Mouse (Mus musculus) liver, embryonic 15.5 days (tissue): ENCODE measurements at regions not wholly inside any gene's neighbourhood (a gene's known extent, or its start where the extent isn't known, plus 50 kb on each side); places are given as distances from the start of the nearest gene placed in this dataset.

Source experiments
- ATAC-seq: fragments of 200-750 bp; cut with Nextera tagmentation; 2 replicates; pipeline ENCODE4 v1.8.0; 2017; ENCODE audit warnings: moderate number of reproducible peaks, mild to moderate bottlenecking, moderate library complexity; ENCODE audit not compliant: insufficient read depth
- H3K27ac ChIP-seq: fragments of 300-500 bp; sonication (generic); replicated peaks from 2 replicates; pipeline ENCODE4 v1.5.1; 2015; ENCODE audit warnings: mild to moderate bottlenecking, inconsistent platforms
- H3K27me3 ChIP-seq: fragments of 300-500 bp; sonication (generic); 2 replicates; pipeline ENCODE4 v1.6.1; 2015; ENCODE audit warnings: mild to moderate bottlenecking, inconsistent platforms
- H3K36me3 ChIP-seq: fragments of 300-500 bp; sonication (generic); replicated peaks from 2 replicates; pipeline ENCODE4 v1.6.1; 2015; ENCODE audit warnings: moderate library complexity, mild to moderate bottlenecking, inconsistent platforms
- H3K4me1 ChIP-seq: fragments of 300-500 bp; sonication (generic); replicated peaks from 2 replicates; pipeline ENCODE4 v1.6.1; 2015; ENCODE audit warnings: inconsistent platforms
- H3K4me2 ChIP-seq: fragments of 300-500 bp; sonication (generic); 2 replicates; pipeline ENCODE4 v1.6.1; 2015; ENCODE audit warnings: moderate library complexity, mild to moderate bottlenecking, inconsistent platforms
- H3K4me3 ChIP-seq: fragments of 300-500 bp; sonication (generic); replicated peaks from 2 replicates; pipeline ENCODE4 v1.5.1; 2015; ENCODE audit warnings: mild to moderate bottlenecking, inconsistent platforms
- H3K9ac ChIP-seq: fragments of 300-500 bp; sonication (generic); 2 replicates; pipeline ENCODE4 v1.6.1; 2015; ENCODE audit warnings: moderate library complexity, mild to moderate bottlenecking, inconsistent platforms
- H3K9me3 ChIP-seq: fragments of 300-500 bp; sonication (generic); replicated peaks from 2 replicates; pipeline ENCODE4 v1.6.1; 2016; ENCODE audit warnings: inconsistent platforms
- WGBS: fragments of 180-500 bp; shearing (Covaris S2); methylation state at CpG from one replicate; pipeline ENCODE4 v1.1.7; 2015; ENCODE audit warnings: mixed read lengths; ENCODE audit not compliant: insufficient replicate concordance; 5-methylcytosine and 5-hydroxymethylcytosine counted together

DNA sequence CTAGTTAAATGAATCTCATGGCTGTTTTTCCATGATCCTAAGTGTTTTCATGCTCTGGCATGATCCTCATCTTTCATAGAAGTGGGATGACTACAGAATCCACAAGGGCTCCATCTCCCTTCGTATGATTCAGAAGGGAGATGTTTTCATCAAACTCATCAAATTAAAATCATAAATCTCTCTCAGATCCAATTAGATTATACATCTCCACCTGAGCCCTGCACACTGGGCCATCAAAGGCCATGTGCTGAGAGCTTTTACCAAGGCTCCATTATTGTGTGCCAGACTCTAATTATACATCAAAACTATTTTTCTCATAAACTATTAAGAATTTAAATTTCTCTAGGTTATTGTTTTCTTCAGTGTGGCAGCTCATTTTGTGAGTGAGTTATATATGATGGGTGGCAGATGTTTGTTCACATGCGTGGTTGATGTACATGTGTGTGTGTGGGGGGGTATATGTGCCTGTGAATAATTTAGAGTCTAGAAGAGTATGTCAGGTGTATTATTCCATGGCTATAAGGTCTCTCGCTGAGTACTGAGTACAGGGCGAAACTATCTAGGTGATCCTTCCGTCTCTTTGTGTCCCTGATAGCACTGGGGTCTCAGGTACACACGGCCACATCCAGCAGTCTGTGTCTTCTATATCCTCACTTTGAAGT is 278.4 kb downstream of the Fat4 start:
- H3K36me3 ChIP-seq, result no peaks in the 10 kb centered on the region
- no peak overlapping the region for H3K27ac ChIP-seq
- H3K4me3 ChIP-seq, result no peak overlapping the region
- H3K9ac ChIP-seq, result no peak overlapping the region
- H3K4me1 ChIP-seq, result no peaks in the 10 kb centered on the region
- H3K4me2 ChIP-seq, result no peak overlapping the region
- ATAC-seq, result no peak
- WGBS, result 58% methylated on average over 6 of the region's 6 CpGs
- no peaks in the 10 kb centered on the region for H3K27me3 ChIP-seq
- no peaks in the 10 kb centered on the region for H3K9me3 ChIP-seq

DNA sequence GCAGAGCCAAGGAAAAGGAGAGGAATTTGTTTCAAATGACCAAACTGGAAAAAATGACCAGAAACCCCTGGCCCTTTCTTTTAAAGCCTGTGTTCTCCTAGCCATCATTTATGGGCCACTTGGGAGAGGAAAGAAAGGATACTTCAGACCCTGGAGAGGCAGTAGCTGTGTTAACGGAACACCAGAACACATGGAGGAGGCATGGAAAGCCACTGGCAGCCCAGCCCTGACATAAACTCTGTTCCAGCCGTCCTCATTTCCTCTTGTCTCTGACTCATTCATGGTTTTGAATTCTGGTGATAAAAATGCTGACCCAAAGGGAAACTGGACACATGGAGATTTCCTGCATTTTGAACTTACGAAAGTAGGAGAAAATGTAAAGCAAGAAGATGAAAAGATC is 295.9 kb downstream of the Fat4 start:
- no peak for ATAC-seq

GRCm38 (mm10) chr3:39195102-39195501 is 308.4 kb downstream of the Fat4 start:
- Histone ChIP-seq H3K4me1 (no peaks in the 10 kb centered on the region), H3K4me2 (no peak overlapping the region), H3K27me3 (no peaks in the 10 kb centered on the region), H3K27ac (no peak overlapping the region), H3K36me3 (no peaks in the 10 kb centered on the region), H3K4me3 (no peak overlapping the region), H3K9me3 (no peaks in the 10 kb centered on the region), H3K9ac (no peak overlapping the region)
- 65% methylated on average over 6 of the region's 6 CpGs for WGBS
- no peak for ATAC-seq

More for the DNA sequence above, 295.9 kb downstream of the Fat4 start:
- H3K9ac ChIP-seq, result no peak overlapping the region
- H3K4me1 ChIP-seq, result no peaks in the 10 kb centered on the region
- H3K4me3 ChIP-seq, result no peak overlapping the region
- H3K9me3 ChIP-seq, result no peaks in the 10 kb centered on the region; the same call in 1 of the 2 replicates
- 42% methylated on average over 3 of the region's 3 CpGs for WGBS
- no peaks in the 10 kb centered on the region for H3K27me3 ChIP-seq
- no peak overlapping the region for H3K4me2 ChIP-seq
- H3K36me3 ChIP-seq, result no peaks in the 10 kb centered on the region
- H3K27ac ChIP-seq, result no peak overlapping the region

- Histone ChIP-seq H3K9ac (no peak overlapping the region), H3K4me1 (no peaks in the 10 kb centered on the region), H3K9me3 (no peaks in the 10 kb centered on the region), H3K27ac (no peak overlapping the region), H3K4me2 (no peak overlapping the region), H3K4me3 (no peak overlapping the region), H3K36me3 (no peaks in the 10 kb centered on the region), H3K27me3 (no peaks in the 10 kb centered on the region)
- 65% methylated on average over 7 of the region's 7 CpGs for WGBS
- ATAC-seq, result no peak
These were observed 315.9 kb downstream of the Fat4 start for GRCm38 (mm10) chr3:39202662-39203061.

DNA sequence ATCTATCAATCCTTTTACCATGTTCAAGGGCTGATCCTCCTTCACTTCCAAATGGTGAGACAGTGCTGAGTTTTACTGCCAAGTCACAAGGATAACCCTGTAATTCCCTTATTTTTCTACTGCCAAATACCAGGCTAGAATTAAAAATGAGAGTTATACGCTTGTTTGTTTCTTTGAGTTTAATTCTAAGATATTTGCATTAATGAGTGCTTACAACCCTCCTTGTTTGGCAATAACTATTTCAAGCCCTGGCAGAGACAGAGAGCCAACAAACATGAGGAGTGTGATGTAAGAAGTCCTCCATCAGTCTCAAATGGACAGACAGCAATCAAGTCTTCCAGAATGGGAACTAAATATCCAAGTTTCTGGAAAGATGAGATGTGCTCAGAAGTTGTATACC is 321.9 kb downstream of the Fat4 start:
- H3K36me3 ChIP-seq, result no peaks in the 10 kb centered on the region
- no peak overlapping the region for H3K27ac ChIP-seq
- H3K4me1 ChIP-seq, result no peaks in the 10 kb centered on the region
- no peak overlapping the region for H3K4me3 ChIP-seq
- no peaks in the 10 kb centered on the region for H3K9me3 ChIP-seq
- no peak overlapping the region for H3K9ac ChIP-seq
- 62% methylated on average over 1 of the region's 1 CpGs for WGBS
- no peak overlapping the region for H3K4me2 ChIP-seq
- no peak for ATAC-seq
- H3K27me3 ChIP-seq, result no peaks in the 10 kb centered on the region

DNA sequence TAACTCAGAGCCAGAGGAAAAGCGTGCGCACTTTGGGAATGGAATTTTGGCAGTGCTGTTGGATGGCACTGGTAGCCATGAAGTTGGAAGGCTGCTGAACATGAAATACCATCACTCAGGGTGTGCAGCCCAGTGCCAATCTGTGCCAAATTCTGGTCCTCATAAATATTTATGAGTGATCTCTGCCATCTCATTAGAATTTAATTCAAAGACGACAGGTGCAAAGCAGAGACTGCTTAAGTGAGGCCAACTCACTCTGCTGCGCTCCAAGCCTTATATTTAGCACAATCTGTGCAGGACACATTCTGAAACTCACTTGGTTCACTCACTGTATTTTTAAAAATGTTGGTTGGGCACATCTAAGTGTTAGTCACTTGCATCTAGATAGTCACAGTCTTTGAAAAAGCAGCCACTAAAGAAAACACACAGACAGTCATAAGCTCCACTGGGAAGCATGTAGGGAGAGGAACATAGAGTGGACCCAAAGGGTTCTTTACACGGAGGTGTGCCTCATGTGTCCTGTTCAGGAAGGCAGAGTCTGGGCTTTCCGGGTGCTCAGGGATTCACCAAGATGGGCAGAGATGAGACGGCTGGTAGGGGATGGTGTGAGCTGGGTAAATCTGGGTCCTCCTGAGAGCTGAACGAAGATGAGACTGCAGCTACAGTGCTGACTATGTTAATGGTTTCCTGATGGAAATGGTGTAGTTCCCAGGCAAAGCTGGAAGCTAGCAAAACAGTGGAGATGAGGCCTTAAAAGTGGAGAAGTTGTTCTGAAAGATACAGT is 322.8 kb downstream of the Fat4 start:
- Histone ChIP-seq H3K9me3 (no peaks in the 10 kb centered on the region), H3K27me3 (no peaks in the 10 kb centered on the region), H3K27ac (no peak overlapping the region), H3K36me3 (no peaks in the 10 kb centered on the region), H3K4me1 (no peaks in the 10 kb centered on the region), H3K9ac (no peak overlapping the region), H3K4me3 (no peak overlapping the region), H3K4me2 (no peak overlapping the region)
- WGBS, result 58% methylated on average over 8 of the region's 8 CpGs
- ATAC-seq, result no peak

DNA sequence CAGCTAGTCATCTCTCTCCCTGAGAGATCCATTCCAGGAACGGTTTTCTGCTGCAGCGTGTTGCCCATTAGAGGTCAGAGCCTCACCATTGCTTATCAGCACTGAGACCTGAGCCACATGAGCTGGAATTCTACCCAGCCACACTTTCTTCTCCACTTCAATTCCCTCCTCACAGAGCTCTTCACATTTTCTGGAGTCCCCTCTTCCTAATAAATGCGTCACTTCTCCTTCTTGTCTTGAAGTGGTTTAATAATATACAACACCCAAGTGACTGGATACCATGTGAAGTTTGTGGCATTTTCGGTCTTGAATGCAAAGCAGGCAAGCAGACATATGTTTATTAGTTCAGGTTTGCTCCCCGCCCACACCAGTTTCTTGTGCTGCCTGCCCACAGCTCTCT is 324.9 kb downstream of the Fat4 start:
- H3K4me2 ChIP-seq, result no peak overlapping the region
- no peaks in the 10 kb centered on the region for H3K36me3 ChIP-seq
- H3K27ac ChIP-seq, result no peak overlapping the region
- no peak overlapping the region for H3K9ac ChIP-seq
- ATAC-seq, result no peak
- WGBS, result 50% methylated on average over 5 of the region's 5 CpGs
- H3K4me3 ChIP-seq, result no peak overlapping the region
- H3K27me3 ChIP-seq, result no peaks in the 10 kb centered on the region
- H3K9me3 ChIP-seq, result no peaks in the 10 kb centered on the region
- no peaks in the 10 kb centered on the region for H3K4me1 ChIP-seq

- Histone ChIP-seq H3K27me3 (no peaks in the 10 kb centered on the region), H3K27ac (no peak overlapping the region), H3K4me1 (no peaks in the 10 kb centered on the region), H3K4me2 (no peak overlapping the region), H3K9ac (no peak overlapping the region), H3K9me3 (no peaks in the 10 kb centered on the region), H3K36me3 (no peaks in the 10 kb centered on the region), H3K4me3 (no peak overlapping the region)
- 27% methylated on average over 10 of the region's 10 CpGs for WGBS
- 0 out of 2 replicates have a peak, but pooled peaks have one; percentile 34 for ATAC-seq
These were observed 333.4 kb downstream of the Fat4 start for GRCm38 (mm10) chr3:39220011-39220706.

DNA sequence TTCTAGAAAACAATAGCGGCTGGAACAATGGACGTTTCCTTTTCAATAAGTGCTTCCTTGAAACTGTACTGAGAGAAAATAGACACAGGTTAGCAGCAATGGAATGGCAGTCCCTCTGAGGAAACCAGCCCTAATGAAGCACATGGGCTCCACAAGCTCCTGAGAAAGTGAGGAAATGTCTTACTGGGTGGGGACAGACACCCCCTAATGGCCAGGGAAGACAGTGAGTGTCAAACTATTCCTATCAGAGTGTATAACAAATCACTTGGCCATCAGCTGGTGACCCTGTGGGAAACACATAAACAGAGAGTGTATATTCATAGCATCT is 333.9 kb downstream of the Fat4 start:
- H3K9ac ChIP-seq, result no peak overlapping the region
- H3K9me3 ChIP-seq, result no peaks in the 10 kb centered on the region
- no peak overlapping the region for H3K27ac ChIP-seq
- H3K4me3 ChIP-seq, result no peak overlapping the region
- H3K4me1 ChIP-seq, result no peaks in the 10 kb centered on the region
- 14% methylated on average over 2 of the region's 2 CpGs for WGBS
- no peak for ATAC-seq
- no peaks in the 10 kb centered on the region for H3K36me3 ChIP-seq
- no peak overlapping the region for H3K4me2 ChIP-seq
- H3K27me3 ChIP-seq, result no peaks in the 10 kb centered on the region

DNA sequence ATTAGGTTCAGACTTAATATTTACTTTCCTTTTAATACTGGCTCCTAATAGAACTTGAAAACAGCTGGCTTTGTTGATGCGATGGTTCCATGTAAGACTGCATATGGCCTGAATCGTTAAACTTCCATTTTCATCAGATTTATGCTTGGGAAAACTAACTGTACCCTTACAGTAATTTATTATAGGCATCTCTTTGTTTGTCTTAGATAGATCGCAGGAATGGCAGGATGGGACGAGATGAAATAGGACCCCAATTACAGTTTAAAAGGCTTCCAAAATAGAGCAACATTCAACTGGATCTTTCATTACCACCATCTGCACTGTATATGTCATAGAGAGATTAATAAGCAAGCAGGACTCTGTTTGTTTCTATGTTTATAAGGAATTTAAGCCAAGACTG is 335.3 kb downstream of the Fat4 start:
- Histone ChIP-seq H3K36me3 (no peaks in the 10 kb centered on the region), H3K27me3 (no peaks in the 10 kb centered on the region), H3K9ac (no peak overlapping the region), H3K4me3 (no peak overlapping the region), H3K4me1 (no peaks in the 10 kb centered on the region), H3K4me2 (no peak overlapping the region), H3K9me3 (no peaks in the 10 kb centered on the region), H3K27ac (no peak overlapping the region)
- no peak for ATAC-seq
- 67% methylated on average over 4 of the region's 4 CpGs for WGBS

DNA sequence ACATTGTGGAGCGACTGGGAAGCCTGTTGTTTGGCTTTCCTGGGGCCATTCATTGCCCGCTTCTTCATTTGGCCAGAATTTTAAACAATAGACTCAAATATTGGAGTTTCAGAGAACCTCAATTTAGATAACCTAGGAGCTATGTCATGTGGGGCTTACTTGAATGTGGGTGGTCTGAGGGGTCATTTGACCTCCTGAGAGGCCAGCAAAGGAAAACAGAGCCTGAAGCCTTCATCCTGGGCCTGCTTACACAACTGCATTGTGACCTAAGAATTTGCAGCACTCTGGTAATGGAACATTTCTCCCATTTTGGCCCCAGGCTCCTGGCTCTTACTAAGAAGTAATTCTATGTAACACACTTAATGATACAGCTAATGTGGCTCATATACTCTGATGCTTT is 348.2 kb downstream of the Fat4 start:
- H3K4me3 ChIP-seq, result no peak overlapping the region
- no peaks in the 10 kb centered on the region for H3K4me1 ChIP-seq
- H3K9me3 ChIP-seq, result no peaks in the 10 kb centered on the region
- no peak overlapping the region for H3K27ac ChIP-seq
- H3K4me2 ChIP-seq, result no peak overlapping the region
- H3K9ac ChIP-seq, result no peak overlapping the region
- no peak for ATAC-seq
- no peaks in the 10 kb centered on the region for H3K36me3 ChIP-seq
- no peaks in the 10 kb centered on the region for H3K27me3 ChIP-seq
- 54% methylated on average over 2 of the region's 2 CpGs for WGBS
